Mouse (Mus musculus): ENCODE measurements at regions not wholly inside any gene's neighbourhood (a gene's known extent, or its start where the extent isn't known, plus 50 kb on each side); places are given as distances from the start of the nearest gene placed in this dataset.

DNA sequence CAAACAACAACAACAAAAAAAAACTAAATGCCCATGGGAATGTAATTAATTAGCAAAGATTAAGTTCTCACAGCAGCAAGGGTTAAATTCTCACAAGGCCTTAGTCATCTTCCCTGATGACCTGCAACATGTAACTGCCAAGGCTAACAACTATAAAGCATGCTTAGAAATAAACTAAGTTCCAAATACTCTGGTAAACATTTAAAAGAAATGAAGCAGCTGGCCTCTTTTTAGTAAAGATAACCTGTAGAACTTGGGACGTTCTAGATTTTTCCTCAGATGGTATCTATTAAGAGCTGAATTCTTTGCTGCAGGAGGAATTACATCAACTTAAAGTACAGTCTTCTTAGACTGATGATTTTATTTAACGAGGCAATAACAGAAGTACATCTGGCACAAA, 433.1 kb upstream of the Acvr2a start:
- no peak overlapping the region for H3K4me3 ChIP-seq (replicated peaks; ENCODE audit: control insufficient read depth, low read depth, low read length)
- no peaks in the 10 kb centered on the region for H3K4me1 ChIP-seq (ENCODE audit: control insufficient read depth, insufficient read depth, low read length)
- WGBS, result 36% methylated on average over 2 of the region's 2 CpGs
- H3K27ac ChIP-seq (ENCODE audit: control insufficient read depth, insufficient read depth, low read depth, low read length, poor library complexity), result no peak overlapping the region
- TF ChIP-seq CTCF (IDR thresholded peaks at IDR 0.05; ENCODE audit: control insufficient read depth, insufficient read depth, low read length), result no peak
- TF ChIP-seq POLR2A (IDR thresholded peaks at IDR 0.05; ENCODE audit: borderline replicate concordance, control insufficient read depth, low read depth, low read length), result no peak

DNA sequence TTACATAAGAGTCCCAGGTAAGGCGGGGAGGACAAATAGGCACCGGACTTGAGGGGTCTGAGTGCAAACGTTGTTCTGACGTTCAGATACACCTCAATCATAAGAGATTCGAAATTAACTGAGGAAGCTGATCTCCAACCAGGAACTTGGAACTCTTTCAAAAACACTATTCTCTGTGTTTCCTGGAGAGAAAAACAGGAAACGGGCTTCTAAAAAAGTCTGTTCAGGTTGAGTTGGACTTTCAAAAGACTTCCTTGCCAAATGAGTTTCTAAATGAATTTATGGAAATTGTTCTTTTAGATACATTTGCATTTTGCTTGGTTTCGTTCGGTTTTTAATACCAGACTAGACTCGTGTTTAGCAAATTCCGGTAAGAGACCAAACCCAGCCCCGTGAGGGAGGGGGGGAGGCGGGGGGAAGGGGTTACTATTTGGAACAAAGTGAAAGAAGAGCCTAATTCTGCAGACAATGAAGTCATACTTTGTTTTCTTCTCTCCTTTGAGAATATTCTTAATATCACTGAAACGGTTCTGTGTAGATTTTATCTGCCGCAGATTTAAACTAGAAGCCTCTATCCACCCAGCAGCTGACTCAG, 432.3 kb upstream of the Acvr2a start:
- 6% methylated on average over 14 of the region's 14 CpGs for WGBS
- H3K4me3 ChIP-seq (replicated peaks; ENCODE audit: control insufficient read depth, low read depth, low read length), result no peak overlapping the region
- TF ChIP-seq POLR2A (IDR thresholded peaks at IDR 0.05; ENCODE audit: borderline replicate concordance, control insufficient read depth, low read depth, low read length) (no peak), CTCF (IDR thresholded peaks at IDR 0.05; ENCODE audit: control insufficient read depth, insufficient read depth, low read length) (no peak)
- no peaks in the 10 kb centered on the region for H3K4me1 ChIP-seq (ENCODE audit: control insufficient read depth, insufficient read depth, low read length)
- H3K27ac ChIP-seq (ENCODE audit: control insufficient read depth, insufficient read depth, low read depth, low read length, poor library complexity), result no peak overlapping the region

DNA sequence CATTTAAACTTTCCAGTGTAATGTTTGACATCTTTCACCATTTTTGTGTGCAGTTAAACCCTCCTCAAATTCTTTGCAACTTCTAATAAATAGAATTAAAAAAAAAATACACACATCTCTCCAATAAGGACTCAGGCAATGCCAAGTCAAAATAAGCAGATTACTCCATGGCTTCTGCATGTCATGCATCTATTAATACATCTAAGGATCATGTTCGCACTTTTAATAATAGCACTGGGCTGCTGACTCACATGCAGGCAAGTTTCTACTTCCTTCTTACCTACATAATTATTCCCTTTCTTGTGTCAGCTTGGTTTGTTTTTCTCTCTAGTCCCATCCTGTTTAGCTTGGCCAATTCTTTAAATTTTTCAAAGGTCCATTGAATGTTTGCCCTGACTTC, 415.4 kb upstream of the Acvr2a start:
- Histone ChIP-seq H3K4me1 (ENCODE audit: control insufficient read depth, insufficient read depth, low read length) (no peaks in the 10 kb centered on the region), H3K4me3 (replicated peaks; ENCODE audit: control insufficient read depth, low read depth, low read length) (no peak overlapping the region), H3K27ac (ENCODE audit: control insufficient read depth, insufficient read depth, low read depth, low read length, poor library complexity) (no peak overlapping the region)
- WGBS, result 72% methylated on average over 1 of the region's 1 CpGs
- no peak for TF ChIP-seq CTCF (IDR thresholded peaks at IDR 0.05; ENCODE audit: control insufficient read depth, insufficient read depth, low read length)
- TF ChIP-seq POLR2A (IDR thresholded peaks at IDR 0.05; ENCODE audit: borderline replicate concordance, control insufficient read depth, low read depth, low read length), result no peak

DNA sequence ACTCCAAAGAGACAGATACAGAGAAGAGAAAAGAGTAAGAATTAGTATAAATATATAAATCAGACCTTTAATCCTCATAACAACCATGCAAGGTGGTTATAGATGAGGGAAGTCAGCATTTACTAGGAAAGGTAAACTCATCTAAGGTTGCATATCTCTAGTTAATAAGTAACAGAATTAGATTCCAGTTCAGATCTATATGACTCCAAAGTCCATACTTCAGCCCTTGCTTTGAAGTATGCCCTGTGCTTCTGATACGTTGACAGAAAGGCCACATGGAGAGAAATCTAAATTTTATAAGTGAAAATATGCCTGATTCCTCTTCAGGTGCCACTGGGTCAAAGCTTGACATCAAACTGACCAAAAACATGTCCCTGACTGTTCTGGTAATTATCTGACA, 414.7 kb upstream of the Acvr2a start:
- no peak overlapping the region for H3K4me3 ChIP-seq (replicated peaks; ENCODE audit: control insufficient read depth, low read depth, low read length)
- TF ChIP-seq CTCF (IDR thresholded peaks at IDR 0.05; ENCODE audit: control insufficient read depth, insufficient read depth, low read length) (no peak), POLR2A (IDR thresholded peaks at IDR 0.05; ENCODE audit: borderline replicate concordance, control insufficient read depth, low read depth, low read length) (no peak)
- no peak overlapping the region for H3K27ac ChIP-seq (ENCODE audit: control insufficient read depth, insufficient read depth, low read depth, low read length, poor library complexity)
- 76% methylated on average over 1 of the region's 1 CpGs for WGBS
- no peaks in the 10 kb centered on the region for H3K4me1 ChIP-seq (ENCODE audit: control insufficient read depth, insufficient read depth, low read length)

DNA sequence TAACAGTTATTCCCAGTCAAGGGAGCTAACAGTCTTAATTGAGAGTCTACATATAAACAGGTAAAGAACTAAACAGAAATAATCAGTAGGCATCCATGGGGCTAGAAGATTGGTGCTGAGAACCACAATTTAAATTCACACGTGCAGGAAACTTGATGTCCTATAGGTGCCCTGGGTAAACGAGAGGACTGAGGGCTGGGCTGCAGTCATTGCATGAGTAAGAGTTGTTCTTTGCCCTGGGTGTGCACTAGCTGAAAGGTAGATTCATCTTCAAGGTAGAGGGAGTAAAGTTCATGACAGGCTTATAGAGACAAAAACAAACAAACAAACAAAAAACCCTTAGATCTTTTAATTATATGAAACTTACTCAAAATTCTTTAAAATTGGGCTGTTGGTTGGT, 411.1 kb upstream of the Acvr2a start:
- no peak overlapping the region for H3K4me3 ChIP-seq (replicated peaks; ENCODE audit: control insufficient read depth, low read depth, low read length)
- no peak overlapping the region for H3K27ac ChIP-seq (ENCODE audit: control insufficient read depth, insufficient read depth, low read depth, low read length, poor library complexity)
- TF ChIP-seq POLR2A (IDR thresholded peaks at IDR 0.05; ENCODE audit: borderline replicate concordance, control insufficient read depth, low read depth, low read length), result no peak
- no peak for TF ChIP-seq CTCF (IDR thresholded peaks at IDR 0.05; ENCODE audit: control insufficient read depth, insufficient read depth, low read length)
- WGBS, result 67% methylated on average over 2 of the region's 2 CpGs
- no peaks in the 10 kb centered on the region for H3K4me1 ChIP-seq (ENCODE audit: control insufficient read depth, insufficient read depth, low read length)

DNA sequence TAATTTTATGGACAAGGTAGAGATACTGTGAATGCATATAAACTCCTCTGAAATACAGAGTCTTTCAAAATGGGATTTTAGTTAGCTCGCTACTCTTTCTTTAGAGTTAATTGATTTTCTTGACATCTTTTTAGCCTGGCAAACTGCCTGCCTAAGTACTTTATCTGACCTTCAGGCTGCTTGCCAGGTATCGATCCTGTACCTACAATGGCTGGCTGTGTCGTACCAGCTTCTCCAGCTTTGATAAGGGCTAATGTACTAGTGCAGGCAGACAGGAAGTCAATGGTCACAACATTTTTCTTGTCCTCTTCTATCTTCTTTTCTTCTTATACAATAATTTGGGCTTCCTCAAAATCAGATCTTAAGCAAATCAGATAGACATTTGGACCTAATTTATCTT, 409.4 kb upstream of the Acvr2a start:
- WGBS, result 77% methylated on average over 3 of the region's 3 CpGs
- no peak for TF ChIP-seq POLR2A (IDR thresholded peaks at IDR 0.05; ENCODE audit: borderline replicate concordance, control insufficient read depth, low read depth, low read length)
- Histone ChIP-seq H3K4me3 (replicated peaks; ENCODE audit: control insufficient read depth, low read depth, low read length) (no peak overlapping the region), H3K27ac (ENCODE audit: control insufficient read depth, insufficient read depth, low read depth, low read length, poor library complexity) (no peak overlapping the region), H3K4me1 (ENCODE audit: control insufficient read depth, insufficient read depth, low read length) (no peaks in the 10 kb centered on the region)

DNA sequence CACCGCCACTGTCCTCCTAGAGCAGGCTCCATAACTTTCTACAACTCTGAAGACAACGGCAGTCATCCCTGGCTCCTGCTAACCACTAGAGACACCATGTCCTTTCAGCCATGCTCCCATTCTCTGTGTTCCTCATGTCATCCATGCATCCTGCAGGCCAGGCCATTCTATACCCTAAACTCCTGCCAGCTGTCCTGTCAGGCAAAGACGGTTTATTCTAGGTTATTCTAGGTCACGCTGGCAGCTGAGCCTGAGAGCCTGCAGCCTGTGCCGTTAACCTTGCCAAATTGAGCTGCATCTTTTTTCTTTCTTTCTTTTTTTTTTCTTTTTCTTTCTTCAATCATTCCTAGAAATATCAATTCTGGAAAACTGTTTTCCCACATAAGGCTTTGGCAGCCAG, 406.0 kb upstream of the Acvr2a start:
- no peak overlapping the region for H3K4me3 ChIP-seq (replicated peaks; ENCODE audit: control insufficient read depth, low read depth, low read length)
- TF ChIP-seq POLR2A (IDR thresholded peaks at IDR 0.05; ENCODE audit: borderline replicate concordance, control insufficient read depth, low read depth, low read length) (no peak), CTCF (IDR thresholded peaks at IDR 0.05; ENCODE audit: control insufficient read depth, insufficient read depth, low read length) (no peak)
- H3K27ac ChIP-seq (ENCODE audit: control insufficient read depth, insufficient read depth, low read depth, low read length, poor library complexity), result no peak overlapping the region
- 81% methylated on average over 5 of the region's 5 CpGs for WGBS
- H3K4me1 ChIP-seq (ENCODE audit: control insufficient read depth, insufficient read depth, low read length), result no peaks in the 10 kb centered on the region

DNA sequence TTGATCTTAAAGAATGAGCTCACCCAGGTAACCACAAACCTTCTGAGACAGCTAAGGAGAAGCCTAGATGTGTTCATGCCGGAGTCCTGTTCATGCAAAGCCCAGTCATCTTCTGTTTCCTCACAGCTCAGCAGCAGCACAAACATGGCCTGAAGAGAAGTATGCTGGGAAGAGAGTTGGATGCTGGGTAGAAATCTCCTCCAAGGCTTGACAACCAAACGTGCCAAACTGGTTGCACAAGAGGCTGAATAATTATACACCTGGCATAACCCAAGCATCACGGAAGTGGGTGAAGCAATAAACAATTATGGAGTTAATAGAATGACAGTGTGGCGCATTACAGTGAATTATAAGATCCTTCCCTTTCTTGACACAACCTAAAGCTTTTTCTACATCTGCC, 404.0 kb upstream of the Acvr2a start:
- H3K27ac ChIP-seq (ENCODE audit: control insufficient read depth, insufficient read depth, low read depth, low read length, poor library complexity), result no peak overlapping the region
- 74% methylated on average over 4 of the region's 4 CpGs for WGBS
- H3K4me1 ChIP-seq (ENCODE audit: control insufficient read depth, insufficient read depth, low read length), result no peaks in the 10 kb centered on the region
- H3K4me3 ChIP-seq (replicated peaks; ENCODE audit: control insufficient read depth, low read depth, low read length), result no peak overlapping the region
- TF ChIP-seq CTCF (IDR thresholded peaks at IDR 0.05; ENCODE audit: control insufficient read depth, insufficient read depth, low read length) (no peak), POLR2A (IDR thresholded peaks at IDR 0.05; ENCODE audit: borderline replicate concordance, control insufficient read depth, low read depth, low read length) (no peak)

DNA sequence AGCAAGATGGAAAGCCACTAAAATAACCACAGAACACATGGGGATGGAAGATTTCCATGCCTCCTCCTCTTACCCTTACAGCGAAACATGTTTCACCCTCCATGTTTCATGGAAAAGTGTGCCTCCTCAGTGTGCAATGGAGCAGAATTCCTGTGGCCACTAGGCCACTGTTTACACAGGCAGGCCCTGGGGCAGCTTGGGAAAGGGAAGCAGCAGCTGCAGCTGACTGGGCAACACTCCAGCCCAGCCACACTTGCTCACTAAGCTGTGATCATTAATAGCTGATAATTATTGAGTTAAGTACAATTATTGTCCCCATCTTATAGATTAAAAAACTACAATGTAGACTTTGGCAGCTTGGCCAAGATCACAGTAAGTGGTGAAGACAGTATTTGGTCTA, 402.5 kb upstream of the Acvr2a start:
- Histone ChIP-seq H3K4me1 (ENCODE audit: control insufficient read depth, insufficient read depth, low read length) (no peaks in the 10 kb centered on the region), H3K27ac (ENCODE audit: control insufficient read depth, insufficient read depth, low read depth, low read length, poor library complexity) (no peak overlapping the region), H3K4me3 (replicated peaks; ENCODE audit: control insufficient read depth, low read depth, low read length) (no peak overlapping the region)
- WGBS, result 74% methylated on average over 1 of the region's 1 CpGs
- TF ChIP-seq POLR2A (IDR thresholded peaks at IDR 0.05; ENCODE audit: borderline replicate concordance, control insufficient read depth, low read depth, low read length) (no peak), CTCF (IDR thresholded peaks at IDR 0.05; ENCODE audit: control insufficient read depth, insufficient read depth, low read length) (no peak)
